Mouse (Mus musculus) small intestine, adult 2 months (tissue): ENCODE measurements at regions not wholly inside any gene's neighbourhood (a gene's known extent, or its start where the extent isn't known, plus 50 kb on each side); places are given as distances from the start of the nearest gene placed in this dataset.

Source experiments
- CTCF ChIP-seq: fragments of 200-500 bp; IDR thresholded peaks from 2 replicates; pipeline ENCODE4 v1.5.1; 2012; ENCODE audit warnings: low read depth, mild to moderate bottlenecking, control low read depth, inconsistent platforms, low read length, moderate library complexity, mixed read lengths; ENCODE audit not compliant: insufficient replicate concordance, insufficient read length; ENCODE audit errors: extremely low read depth
- POLR2A ChIP-seq: fragments of 200-500 bp; IDR thresholded peaks from 2 replicates; pipeline ENCODE4 v1.6.1; 2012; ENCODE audit warnings: low read depth, mild to moderate bottlenecking, control low read depth, inconsistent platforms, low read length, moderate library complexity

GRCm38 (mm10) chr1:61187381-61188100 lies 209.8 kb downstream of the Icos start:
- TF ChIP-seq CTCF (no peak), POLR2A (no peak)
